Mouse (Mus musculus): ENCODE results near the gene Nt5dc2.

The Nt5dc2 gene

GRCm38 (mm10) chr14:31134015-31135000 is 3.5 kb downstream of the Nt5dc2 start:
- no peak for DNase-seq (ENCODE audit: low spot score in 2 of 2)

- no peak for DNase-seq (ENCODE audit: low spot score in 2 of 2)
These were observed 4.9 kb downstream of the Nt5dc2 start for GRCm38 (mm10) chr14:31135495-31136410.

- DNase-seq (ENCODE audit: low spot score in 2 of 2): no peak
These were observed 5.8 kb downstream of the Nt5dc2 start for GRCm38 (mm10) chr14:31136411-31137280.

GRCm38 (mm10) chr14:31137281-31137595 is 6.4 kb downstream of the Nt5dc2 start:
- no peak for DNase-seq (ENCODE audit: low spot score in 2 of 2)

GRCm38 (mm10) chr14:31137791-31138190 is 6.9 kb downstream of the Nt5dc2 start:
- no peak for DNase-seq (ENCODE audit: low spot score in 2 of 2)

- DNase-seq (ENCODE audit: low spot score in 2 of 2): no peak
These were observed 7.5 kb downstream of the Nt5dc2 start for GRCm38 (mm10) chr14:31138219-31138896.

GRCm38 (mm10) chr14:31138897-31139429 is 8.1 kb downstream of the Nt5dc2 start:
- DNase-seq (ENCODE audit: low spot score in 2 of 2): no peak

- DNase-seq (ENCODE audit: low spot score in 2 of 2): no peak
These were observed 8.8 kb downstream of the Nt5dc2 start for GRCm38 (mm10) chr14:31139666-31140065.

- DNase-seq (ENCODE audit: low spot score in 2 of 2): no peak
These were observed 9.3 kb downstream of the Nt5dc2 start for GRCm38 (mm10) chr14:31140141-31140540.

GRCm38 (mm10) chr14:31141011-31141410 is 10.2 kb downstream of the Nt5dc2 start:
- DNase-seq (ENCODE audit: low spot score in 2 of 2): no peak

GRCm38 (mm10) chr14:31145694-31146093 is 14.8 kb downstream of the Nt5dc2 start:
- DNase-seq (ENCODE audit: low spot score in 2 of 2): no peak

- DNase-seq (ENCODE audit: low spot score in 2 of 2): no peak
These were observed 29.6 kb downstream of the Nt5dc2 start for GRCm38 (mm10) chr14:31160196-31161150.

GRCm38 (mm10) chr14:31161191-31161590 is 30.3 kb downstream of the Nt5dc2 start:
- no peak for DNase-seq (ENCODE audit: low spot score in 2 of 2)

GRCm38 (mm10) chr14:31161638-31162037 is 30.8 kb downstream of the Nt5dc2 start:
- no peak for DNase-seq (ENCODE audit: low spot score in 2 of 2)

- DNase-seq (ENCODE audit: low spot score in 2 of 2): no peak
These were observed 33.2 kb downstream of the Nt5dc2 start for GRCm38 (mm10) chr14:31164067-31164466.

GRCm38 (mm10) chr14:31165010-31165409 is 34.2 kb downstream of the Nt5dc2 start:
- DNase-seq (ENCODE audit: low spot score in 2 of 2): no peak

GRCm38 (mm10) chr14:31165458-31165857 is 34.6 kb downstream of the Nt5dc2 start:
- DNase-seq (ENCODE audit: low spot score in 2 of 2): no peak

GRCm38 (mm10) chr14:31165991-31166630 is 35.3 kb downstream of the Nt5dc2 start:
- DNase-seq (ENCODE audit: low spot score in 2 of 2): peak in 1 of 2 experiments; percentile 42

GRCm38 (mm10) chr14:31166827-31167226 is 36.0 kb downstream of the Nt5dc2 start:
- DNase-seq (ENCODE audit: low spot score in 2 of 2): no peak
